Mouse (Mus musculus): ENCODE measurements at regions not wholly inside any gene's neighbourhood (a gene's known extent, or its start where the extent isn't known, plus 50 kb on each side); places are given as distances from the start of the nearest gene placed in this dataset.
"Not testable (repeated sequence)": the region's sequence is repeated elsewhere in the genome, so short reads cannot be mapped to it uniquely, and the experiment has no call there.

GRCm38 (mm10) chr2:179170608-179171007, 271.6 kb upstream of the Cdh4 start:
- Histone ChIP-seq H3K4me3 (ENCODE audit: insufficient read depth, low read length) (no peak overlapping the region), H3K4me1 (ENCODE audit: control insufficient read depth, insufficient read depth, low read length) (no peaks in the 10 kb centered on the region), H3K27ac (ENCODE audit: insufficient read depth, low read length) (no peak overlapping the region)
- TF ChIP-seq CTCF (IDR thresholded peaks at IDR 0.05; ENCODE audit: extremely low read depth, insufficient read depth, low read length): no peak
- no peak for TF ChIP-seq POLR2A (IDR thresholded peaks at IDR 0.05; ENCODE audit: extremely low read depth, insufficient read depth, low read length)

DNA sequence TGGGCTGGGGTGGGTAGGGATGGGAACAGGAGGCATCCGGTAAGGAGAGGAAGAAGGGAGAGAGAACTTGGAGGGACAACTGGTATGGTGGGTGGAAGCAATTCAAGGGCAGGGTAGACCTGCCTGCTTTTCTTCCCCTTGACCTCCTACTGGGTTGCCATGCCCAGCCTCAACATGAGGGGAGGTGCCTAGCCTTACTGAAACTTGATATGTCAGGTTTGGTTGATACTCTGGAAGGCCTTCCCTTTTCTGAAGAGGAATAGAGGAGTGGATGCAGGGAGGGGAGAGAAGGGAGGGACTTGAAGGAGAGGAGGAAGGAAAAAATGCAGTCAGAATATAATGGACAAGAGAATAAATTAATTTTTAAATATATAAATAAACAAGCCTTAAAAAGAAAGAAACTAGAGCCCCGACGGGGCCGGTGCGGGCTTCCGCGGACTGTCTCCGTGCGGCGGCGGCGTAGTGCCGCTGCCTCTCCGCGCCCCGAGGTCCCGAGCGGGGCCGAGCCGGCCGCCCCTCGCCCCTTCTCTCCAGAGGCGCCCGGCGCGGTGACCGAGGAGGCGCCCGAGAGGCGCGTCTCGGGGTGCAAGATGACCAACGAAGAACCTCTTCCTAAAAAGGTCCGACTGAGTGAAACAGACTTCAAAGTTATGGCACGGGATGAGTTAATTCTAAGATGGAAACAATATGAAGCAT, 265.2 kb upstream of the Cdh4 start:
- H3K4me3 ChIP-seq (ENCODE audit: insufficient read depth, low read length); H3K4me1 ChIP-seq (ENCODE audit: control insufficient read depth, insufficient read depth, low read length); H3K27ac ChIP-seq (ENCODE audit: insufficient read depth, low read length): not testable (repeated sequence)

DNA sequence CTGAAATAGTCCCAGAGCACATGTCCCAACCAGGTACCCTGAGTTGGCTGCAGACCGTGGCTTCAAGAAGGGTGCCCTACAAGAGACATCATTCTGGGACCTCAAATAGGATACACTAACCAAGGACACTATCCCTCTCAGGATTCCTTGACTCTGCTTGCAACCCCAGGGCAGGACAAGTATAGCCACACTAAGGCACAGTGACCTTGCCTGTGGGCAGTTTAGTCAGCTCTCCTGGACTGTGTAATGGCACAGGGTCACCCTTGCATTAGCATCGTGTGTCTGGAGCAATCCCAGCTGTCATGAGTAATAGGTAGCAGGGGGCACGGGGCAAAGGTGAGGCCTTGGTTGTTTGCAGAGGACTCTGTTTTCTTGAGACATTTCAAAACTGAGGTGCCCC, 260.9 kb upstream of the Cdh4 start:
- TF ChIP-seq POLR2A (IDR thresholded peaks at IDR 0.05; ENCODE audit: extremely low read depth, insufficient read depth, low read length) (no peak), CTCF (IDR thresholded peaks at IDR 0.05; ENCODE audit: extremely low read depth, insufficient read depth, low read length) (no peak)
- Histone ChIP-seq H3K4me1 (ENCODE audit: control insufficient read depth, insufficient read depth, low read length) (no peaks in the 10 kb centered on the region), H3K27ac (ENCODE audit: insufficient read depth, low read length) (no peak overlapping the region), H3K4me3 (ENCODE audit: insufficient read depth, low read length) (no peak overlapping the region)

DNA sequence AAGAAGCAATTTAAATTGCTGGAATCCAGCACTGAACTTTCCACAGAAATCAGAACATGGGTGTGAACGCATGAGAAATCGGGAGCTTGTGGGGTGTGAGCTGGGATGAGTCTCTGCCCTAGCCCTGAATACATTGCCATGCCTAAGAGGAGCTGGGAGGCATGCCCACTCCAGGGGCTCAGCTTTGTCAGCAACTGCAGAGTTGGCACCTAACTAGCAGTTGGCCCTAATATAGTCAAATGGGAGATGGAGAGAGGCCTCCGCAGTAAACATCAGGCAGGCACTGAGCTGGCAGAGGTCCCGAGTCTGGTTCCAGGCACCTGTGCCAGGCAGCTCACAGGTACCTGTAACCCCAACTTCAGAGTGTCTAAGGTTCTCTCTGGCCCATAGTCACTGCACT, 260.1 kb upstream of the Cdh4 start:
- H3K4me3 ChIP-seq (ENCODE audit: insufficient read depth, low read length): no peak overlapping the region

DNA sequence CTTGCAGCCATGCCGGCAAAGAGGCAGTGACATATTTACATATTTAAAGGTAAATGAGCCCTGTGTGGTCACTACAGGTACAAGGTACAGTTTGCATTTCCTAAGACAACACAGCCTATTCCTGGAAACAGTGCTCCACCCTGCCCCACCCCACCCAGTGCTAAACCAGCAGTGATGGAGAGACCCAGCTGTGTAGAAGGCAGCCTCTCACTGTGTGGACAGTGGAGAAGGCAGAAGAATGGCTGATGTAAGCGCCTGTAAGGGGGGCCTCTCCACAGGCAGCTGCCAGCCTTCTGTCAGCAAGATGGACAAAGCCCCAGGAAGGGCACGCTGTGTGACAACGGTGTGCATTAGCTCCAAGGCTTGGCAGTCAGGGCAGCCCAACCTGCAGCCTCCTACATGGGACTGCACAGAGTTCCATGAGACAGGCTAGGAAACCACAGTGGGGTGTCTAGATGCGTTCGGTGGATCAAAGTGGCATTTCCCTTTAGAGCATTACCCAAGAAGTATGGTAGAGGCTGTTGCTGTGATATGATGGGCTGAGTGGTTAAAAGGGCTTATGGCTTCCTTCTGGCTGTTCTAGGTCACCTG, 249.2 kb upstream of the Cdh4 start:
- Histone ChIP-seq H3K4me3 (ENCODE audit: insufficient read depth, low read length) (no peak overlapping the region), H3K4me1 (ENCODE audit: control insufficient read depth, insufficient read depth, low read length) (no peaks in the 10 kb centered on the region), H3K27ac (ENCODE audit: insufficient read depth, low read length) (no peak overlapping the region)
- TF ChIP-seq CTCF (IDR thresholded peaks at IDR 0.05; ENCODE audit: extremely low read depth, insufficient read depth, low read length): no peak

More for the DNA sequence above, 260.1 kb upstream of the Cdh4 start:
- TF ChIP-seq CTCF (IDR thresholded peaks at IDR 0.05; ENCODE audit: extremely low read depth, insufficient read depth, low read length) (no peak), POLR2A (IDR thresholded peaks at IDR 0.05; ENCODE audit: extremely low read depth, insufficient read depth, low read length) (no peak)
- Histone ChIP-seq H3K27ac (ENCODE audit: insufficient read depth, low read length) (no peak overlapping the region), H3K4me1 (ENCODE audit: control insufficient read depth, insufficient read depth, low read length) (no peaks in the 10 kb centered on the region)

- Histone ChIP-seq H3K27ac (ENCODE audit: insufficient read depth, low read length) (no peak overlapping the region), H3K4me1 (ENCODE audit: control insufficient read depth, insufficient read depth, low read length) (no peaks in the 10 kb centered on the region)
Measured at GRCm38 (mm10) chr2:179193507-179194160, 248.6 kb upstream of the Cdh4 start.

GRCm38 (mm10) chr2:179197471-179197870, 244.8 kb upstream of the Cdh4 start:
- no peak overlapping the region for H3K27ac ChIP-seq (ENCODE audit: insufficient read depth, low read length)
- TF ChIP-seq POLR2A (IDR thresholded peaks at IDR 0.05; ENCODE audit: extremely low read depth, insufficient read depth, low read length) (no peak), CTCF (IDR thresholded peaks at IDR 0.05; ENCODE audit: extremely low read depth, insufficient read depth, low read length) (no peak)
- H3K4me3 ChIP-seq (ENCODE audit: insufficient read depth, low read length): no peak overlapping the region
- H3K4me1 ChIP-seq (ENCODE audit: control insufficient read depth, insufficient read depth, low read length): no peaks in the 10 kb centered on the region

More at GRCm38 (mm10) chr2:179193507-179194160, 248.6 kb upstream of the Cdh4 start:
- TF ChIP-seq POLR2A (IDR thresholded peaks at IDR 0.05; ENCODE audit: extremely low read depth, insufficient read depth, low read length): no peak
- peak; percentile 88 for TF ChIP-seq CTCF (IDR thresholded peaks at IDR 0.05; ENCODE audit: extremely low read depth, insufficient read depth, low read length)
- no peak overlapping the region for H3K4me3 ChIP-seq (ENCODE audit: insufficient read depth, low read length)

- H3K4me1 ChIP-seq (ENCODE audit: control insufficient read depth, insufficient read depth, low read length): no peaks in the 10 kb centered on the region
- H3K4me3 ChIP-seq (ENCODE audit: insufficient read depth, low read length): no peak overlapping the region
- H3K27ac ChIP-seq (ENCODE audit: insufficient read depth, low read length): no peak overlapping the region
- TF ChIP-seq CTCF (IDR thresholded peaks at IDR 0.05; ENCODE audit: extremely low read depth, insufficient read depth, low read length) (no peak), POLR2A (IDR thresholded peaks at IDR 0.05; ENCODE audit: extremely low read depth, insufficient read depth, low read length) (no peak)
Measured at GRCm38 (mm10) chr2:179200495-179200894, 241.7 kb upstream of the Cdh4 start.

DNA sequence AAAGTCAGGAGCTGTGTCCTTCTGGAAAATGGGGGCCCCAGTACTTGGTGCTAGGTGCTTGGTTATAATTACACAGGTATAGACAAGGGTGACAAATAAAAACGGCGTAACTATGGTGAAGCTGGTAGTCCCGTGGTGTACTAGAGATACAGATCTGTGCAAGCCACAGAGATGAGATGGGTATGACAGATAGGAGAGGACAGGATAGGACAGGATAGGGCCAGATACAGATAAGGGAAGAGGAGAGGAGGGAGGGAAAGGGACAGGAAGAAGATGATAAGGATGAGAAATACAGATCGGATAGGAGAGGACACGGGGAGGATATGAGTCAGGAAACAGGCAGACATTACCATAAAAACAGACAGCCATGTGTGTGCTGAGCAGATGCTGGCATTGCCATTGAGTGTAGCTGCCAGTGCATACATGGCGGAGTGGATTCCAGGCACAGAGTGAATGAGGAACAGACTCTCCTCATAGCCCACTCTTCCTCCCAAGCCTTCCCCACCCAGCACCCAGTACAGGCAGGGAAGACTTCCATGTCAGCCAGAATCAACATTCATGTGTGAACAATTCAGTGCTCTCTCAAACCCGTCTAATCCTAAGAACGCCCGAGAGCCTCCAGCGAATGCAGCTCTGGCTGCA, 231.9 kb upstream of the Cdh4 start:
- TF ChIP-seq CTCF (IDR thresholded peaks at IDR 0.05; ENCODE audit: extremely low read depth, insufficient read depth, low read length): no peak
- no peak for TF ChIP-seq POLR2A (IDR thresholded peaks at IDR 0.05; ENCODE audit: extremely low read depth, insufficient read depth, low read length)
- Histone ChIP-seq H3K27ac (ENCODE audit: insufficient read depth, low read length) (no peak overlapping the region), H3K4me3 (ENCODE audit: insufficient read depth, low read length) (no peak overlapping the region), H3K4me1 (ENCODE audit: control insufficient read depth, insufficient read depth, low read length) (no peaks in the 10 kb centered on the region)

DNA sequence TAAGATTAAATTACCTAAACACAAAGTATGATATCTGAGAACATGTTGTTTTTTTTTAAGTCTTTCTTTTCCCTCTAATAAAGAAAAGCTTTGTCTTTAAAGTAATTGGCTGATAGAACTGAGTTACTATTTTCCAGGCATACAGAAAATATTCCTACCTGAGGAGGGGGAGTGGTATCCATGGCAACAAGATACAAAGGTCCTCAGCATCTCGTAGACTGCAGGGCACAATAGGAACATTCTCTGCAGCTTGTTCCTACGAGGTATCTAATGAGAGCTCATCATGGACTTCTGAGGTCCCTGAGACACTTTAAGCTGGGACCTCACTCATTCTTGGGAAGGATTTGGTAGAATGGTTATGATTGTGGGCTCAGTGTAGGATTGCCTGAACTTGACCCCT, 225.5 kb upstream of the Cdh4 start:
- TF ChIP-seq CTCF (IDR thresholded peaks at IDR 0.05; ENCODE audit: extremely low read depth, insufficient read depth, low read length) (no peak), POLR2A (IDR thresholded peaks at IDR 0.05; ENCODE audit: extremely low read depth, insufficient read depth, low read length) (no peak)
- no peak overlapping the region for H3K4me3 ChIP-seq (ENCODE audit: insufficient read depth, low read length)
- H3K4me1 ChIP-seq (ENCODE audit: control insufficient read depth, insufficient read depth, low read length): no peaks in the 10 kb centered on the region
- H3K27ac ChIP-seq (ENCODE audit: insufficient read depth, low read length): no peak overlapping the region
